Mouse (Mus musculus) ES-Bruce4 (cell line): Measurements from ENCODE around the gene Hsdl2. TPM values are rescaled to one million over a fixed set of nuclear protein-coding genes. Genes with fewer than 3 reads are reported as not detected.

Experiments
- H3K27ac ChIP-seq: 2 replicates; pipeline ENCODE4 v1.5.1; 2012; ENCODE audit warnings: low read length, inconsistent platforms; ENCODE audit not compliant: insufficient read depth
- H3K27me3 ChIP-seq: 2 replicates; pipeline ENCODE4 v1.6.1; 2012; ENCODE audit warnings: mild to moderate bottlenecking, low read length, inconsistent platforms; ENCODE audit not compliant: control insufficient read depth, poor library complexity, insufficient read depth, severe bottlenecking
- H3K36me3 ChIP-seq: 2 replicates; pipeline ENCODE4 v1.6.1; 2012; ENCODE audit warnings: inconsistent platforms, mild to moderate bottlenecking, low read length, moderate library complexity; ENCODE audit not compliant: control insufficient read depth, poor library complexity, insufficient read depth, severe bottlenecking
- H3K4me1 ChIP-seq: one replicate; pipeline ENCODE4 v1.8.1; 2011; ENCODE audit warnings: low read length; ENCODE audit not compliant: control insufficient read depth, insufficient read depth
- H3K4me3 ChIP-seq: 2 replicates; pipeline ENCODE4 v1.5.1; 2011; ENCODE audit warnings: low read depth, mild to moderate bottlenecking, low read length
- H3K9ac ChIP-seq: 2 replicates; pipeline ENCODE4 v1.6.1; 2012; ENCODE audit warnings: low read depth, mild to moderate bottlenecking, inconsistent platforms; ENCODE audit not compliant: poor library complexity, severe bottlenecking
- H3K9me3 ChIP-seq: replicated peaks from 2 replicates; pipeline ENCODE4 v1.6.1; 2012; ENCODE audit warnings: mild to moderate bottlenecking, low read length, inconsistent platforms; ENCODE audit not compliant: control insufficient read depth, poor library complexity, insufficient read depth, severe bottlenecking
- CTCF ChIP-seq: IDR thresholded peaks from one replicate; pipeline ENCODE4 v1.8.1; 2011; ENCODE audit warnings: low read depth, low read length
- EP300 ChIP-seq: IDR thresholded peaks from 2 replicates; pipeline ENCODE4 v1.6.1; 2011; ENCODE audit warnings: low read depth, low read length; ENCODE audit not compliant: insufficient read depth
- POLR2A ChIP-seq: IDR thresholded peaks from one replicate; pipeline ENCODE4 v1.8.1; 2011; ENCODE audit warnings: low read length; ENCODE audit not compliant: insufficient read depth
- polyA plus RNA-seq: library from polyadenylated mRNA; stranded (reverse); fragments of >200 nt; gene quantifications from 2 replicates; pipeline ENCODE4 v1.2.4, GENCODE M21; 2011; ENCODE audit warnings: low read depth; ENCODE audit not compliant: missing spikeins, insufficient read depth, insufficient read length

Gene Hsdl2
- polyA plus RNA-seq, 1 experiment: 27.3 TPM

GRCm38 (mm10) chr4:59668050-59668449 is 86.7 kb downstream of the Hsdl2 start:
- TF ChIP-seq EP300: no peak
- no peak for TF ChIP-seq POLR2A
- no peak for TF ChIP-seq CTCF
- Histone ChIP-seq H3K36me3 (no peaks in the 10 kb centered on the region), H3K27ac (no peak overlapping the region)

More at GRCm38 (mm10) chr4:59668050-59668449, 86.7 kb downstream of the Hsdl2 start:
- H3K4me3 ChIP-seq: no peak overlapping the region
- H3K27me3 ChIP-seq: no peaks in the 10 kb centered on the region
- H3K9ac ChIP-seq: no peak overlapping the region
- no peaks in the 10 kb centered on the region for H3K9me3 ChIP-seq
- H3K4me1 ChIP-seq: no peaks in the 10 kb centered on the region

Other genes starting within 250 kb of the Hsdl2 start
- 7.6 and 9.7 TPM in 2 replicates for gene Susd1, start 142.9 kb upstream of the Hsdl2 start, polyA plus RNA-seq
- gene Ptbp3, start 32.2 kb upstream of the Hsdl2 start, polyA plus RNA-seq: 113 and 126 TPM in 2 replicates
- gene E130308A19Rik, start 44.6 kb downstream of the Hsdl2 start, polyA plus RNA-seq: 15.8 and 16.3 TPM in 2 replicates
- 42.3 and 42.7 TPM in 2 replicates for gene Inip, start 220.0 kb downstream of the Hsdl2 start, polyA plus RNA-seq
- gene Snx30, start 224.3 kb downstream of the Hsdl2 start, polyA plus RNA-seq: 21.8 and 23.1 TPM in 2 replicates